Mouse (Mus musculus): ENCODE measurements at regions not wholly inside any gene's neighbourhood (a gene's known extent, or its start where the extent isn't known, plus 50 kb on each side); places are given as distances from the start of the nearest gene placed in this dataset.
"Not testable (repeated sequence)": the region's sequence is repeated elsewhere in the genome, so short reads cannot be mapped to it uniquely, and the experiment has no call there.

DNA sequence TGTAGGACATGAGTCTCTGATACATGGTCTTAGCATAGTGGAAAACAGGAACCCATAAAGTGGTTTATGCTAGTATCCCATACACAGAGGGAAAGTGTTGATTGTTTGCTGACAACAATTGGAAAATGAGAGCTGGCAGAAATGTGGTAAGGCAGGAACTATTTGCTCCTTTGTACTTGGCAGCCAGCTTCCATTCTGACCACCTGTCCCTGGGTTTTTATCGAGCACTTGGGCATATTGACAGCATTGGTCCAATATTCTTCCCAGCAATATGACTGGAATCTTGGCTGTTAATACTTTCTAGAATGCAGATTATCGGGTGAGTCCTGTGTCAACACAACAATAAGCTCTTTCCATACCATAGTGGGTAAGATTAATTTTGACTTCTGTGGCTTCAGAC is 67.7 kb downstream of the Sult1c2 start:
- H3K9ac ChIP-seq (ENCODE audit: low read length); H3K4me3 ChIP-seq (ENCODE audit: low read depth, low read length); H3K4me2 ChIP-seq (ENCODE audit: low read length); H3K36me3 ChIP-seq (ENCODE audit: control insufficient read depth, insufficient read depth, low read length); DNase-seq (ENCODE audit: low spot score); H3K4me1 ChIP-seq (ENCODE audit: control insufficient read depth, insufficient read depth, low read length); H3K9me3 ChIP-seq (replicated peaks; ENCODE audit: control insufficient read depth, low read length); H3K27ac ChIP-seq (ENCODE audit: low read depth, low read length); ATAC-seq; H3K27me3 ChIP-seq (replicated peaks; ENCODE audit: control insufficient read depth, insufficient read depth, low read length): not testable (repeated sequence)
- WGBS: 89% methylated on average over 2 of the region's 2 CpGs

DNA sequence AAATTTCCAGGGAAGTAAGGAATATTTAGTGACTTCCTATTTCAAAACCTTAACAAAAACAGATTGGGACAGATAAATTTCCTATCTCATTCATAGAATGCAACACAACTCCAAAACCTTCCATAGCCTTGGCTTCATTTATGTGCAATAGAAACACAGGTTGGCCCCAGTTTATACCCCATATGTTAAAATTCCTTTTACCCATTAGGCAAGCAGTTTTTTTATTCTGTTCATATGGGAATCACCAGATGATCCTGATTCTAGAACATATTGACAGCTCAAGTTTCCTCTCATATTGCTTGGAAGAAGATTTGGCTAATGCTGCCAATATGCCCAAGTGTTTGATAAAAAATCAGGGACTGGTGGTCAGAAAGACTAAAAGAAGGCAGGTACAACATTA is 71.8 kb upstream of the Sgo1 start:
- Histone ChIP-seq H3K4me1 (ENCODE audit: control insufficient read depth, insufficient read depth, low read length) (no peaks in the 10 kb centered on the region), H3K4me3 (ENCODE audit: low read depth, low read length) (no peak overlapping the region), H3K27me3 (replicated peaks; ENCODE audit: control insufficient read depth, insufficient read depth, low read length) (no peaks in the 10 kb centered on the region), H3K9ac (ENCODE audit: low read length) (no peak overlapping the region), H3K9me3 (replicated peaks; ENCODE audit: control insufficient read depth, low read length) (no peaks in the 10 kb centered on the region), H3K4me2 (ENCODE audit: low read length) (no peak overlapping the region), H3K36me3 (ENCODE audit: control insufficient read depth, insufficient read depth, low read length) (no peaks in the 10 kb centered on the region), H3K27ac (ENCODE audit: low read depth, low read length) (no peak overlapping the region)
- peak; percentile 44 for DNase-seq (ENCODE audit: low spot score)
- ATAC-seq: no peak

DNA sequence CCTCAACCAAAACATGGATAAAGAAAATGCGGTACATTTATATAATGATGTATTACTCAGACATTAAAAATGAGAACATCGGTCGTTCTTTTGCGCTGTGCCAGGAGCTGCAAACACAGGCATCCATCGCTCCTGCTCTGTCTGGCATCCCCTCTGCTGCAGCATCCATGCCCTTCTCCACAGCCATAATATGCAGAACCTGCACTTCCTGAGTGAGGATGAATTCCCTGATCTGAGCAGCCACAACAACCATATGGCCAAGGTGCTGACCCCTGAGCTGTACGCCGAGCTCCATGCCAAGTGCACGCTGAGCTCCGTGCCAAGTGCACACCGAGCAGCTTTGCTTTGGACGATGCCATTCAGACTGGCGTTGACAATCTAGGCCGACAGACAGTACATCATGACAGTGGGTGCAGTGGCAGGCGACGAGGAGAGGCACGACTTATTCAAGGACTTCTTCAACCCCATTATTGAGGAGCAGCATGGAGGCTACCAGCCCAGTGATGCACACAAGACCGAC is 56.9 kb upstream of the Sgo1 start:
- H3K27ac ChIP-seq (ENCODE audit: low read depth, low read length): no peak overlapping the region
- no peaks in the 10 kb centered on the region for H3K4me1 ChIP-seq (ENCODE audit: control insufficient read depth, insufficient read depth, low read length)
- DNase-seq (ENCODE audit: low spot score): no peak
- 94% methylated on average over 17 of the region's 17 CpGs for WGBS
- no peak overlapping the region for H3K4me3 ChIP-seq (ENCODE audit: low read depth, low read length)
- no peaks in the 10 kb centered on the region for H3K27me3 ChIP-seq (replicated peaks; ENCODE audit: control insufficient read depth, insufficient read depth, low read length)
- H3K9me3 ChIP-seq (replicated peaks; ENCODE audit: control insufficient read depth, low read length): no peaks in the 10 kb centered on the region
- H3K9ac ChIP-seq (ENCODE audit: low read length): no peak overlapping the region
- ATAC-seq: no peak
- H3K4me2 ChIP-seq (ENCODE audit: low read length): no peak overlapping the region
- no peaks in the 10 kb centered on the region for H3K36me3 ChIP-seq (ENCODE audit: control insufficient read depth, insufficient read depth, low read length)
